Mouse (Mus musculus): ENCODE measurements around the gene Hoxa1. TPM values are rescaled to one million over a fixed set of nuclear protein-coding genes. Genes with fewer than 3 reads are reported as not detected.
A peak's percentile ranks its signal among the peaks of the same experiment; 100 is the strongest.

Gene Hoxa1
- polyA plus RNA-seq, 1 experiment from 2014 or later = not detected

- Histone ChIP-seq H3K4me3 (replicated peaks; ENCODE audit: low read length) (no peak overlapping the region), H3K4me2 (ENCODE audit: low read length) (no peak overlapping the region), H3K27ac (ENCODE audit: low read length) (no peak overlapping the region), H3K36me3 (ENCODE audit: control insufficient read depth, insufficient read depth) (no peaks in the 10 kb centered on the region), H3K9ac (replicated peaks; ENCODE audit: low read depth, low read length) (no peak overlapping the region), H3K9me3 (ENCODE audit: control insufficient read depth, low read length) (no peaks in the 10 kb centered on the region), H3K27me3 (replicated peaks; ENCODE audit: control insufficient read depth, insufficient read depth, low read length) (peaks cover 88% of the 10 kb centered on the region), H3K4me1 (replicated peaks; ENCODE audit: control insufficient read depth, insufficient read depth, low read length) (0 out of 2 replicates have a peak, but pooled peaks cover 3% of the 10 kb centered on the region)
- no peak for ATAC-seq
- 2% methylated on average over 25 of the region's 35 CpGs for WGBS
Measured at GRCm38 (mm10) chr6:52175864-52176263, 17.7 kb upstream of the Hoxa1 start.

GRCm38 (mm10) chr6:52174968-52175751 is 17.0 kb upstream of the Hoxa1 start:
- ATAC-seq = no peak
- H3K9me3 ChIP-seq (ENCODE audit: control insufficient read depth, low read length) = no peaks in the 10 kb centered on the region
- H3K9ac ChIP-seq (replicated peaks; ENCODE audit: low read depth, low read length) = no peak overlapping the region
- H3K4me2 ChIP-seq (ENCODE audit: low read length) = no peak overlapping the region
- under 1% methylated on average over 41 of the region's 41 CpGs for WGBS
- no peak overlapping the region for H3K4me3 ChIP-seq (replicated peaks; ENCODE audit: low read length)
- H3K27ac ChIP-seq (ENCODE audit: low read length) = no peak overlapping the region
- H3K36me3 ChIP-seq (ENCODE audit: control insufficient read depth, insufficient read depth) = no peaks in the 10 kb centered on the region
- peaks cover 88% of the 10 kb centered on the region for H3K27me3 ChIP-seq (replicated peaks; ENCODE audit: control insufficient read depth, insufficient read depth, low read length)
- H3K4me1 ChIP-seq (replicated peaks; ENCODE audit: control insufficient read depth, insufficient read depth, low read length) = 0 out of 2 replicates have a peak, but pooled peaks cover 3% of the 10 kb centered on the region

- 0 out of 2 replicates have a peak, but pooled peaks cover 3% of the 10 kb centered on the region for H3K4me1 ChIP-seq (replicated peaks; ENCODE audit: control insufficient read depth, insufficient read depth, low read length)
- no peak overlapping the region for H3K27ac ChIP-seq (ENCODE audit: low read length)
- peaks cover 84% of the 10 kb centered on the region for H3K27me3 ChIP-seq (replicated peaks; ENCODE audit: control insufficient read depth, insufficient read depth, low read length)
- no peak overlapping the region for H3K4me2 ChIP-seq (ENCODE audit: low read length)
- 5% methylated on average over 4 of the region's 4 CpGs for WGBS
- H3K9me3 ChIP-seq (ENCODE audit: control insufficient read depth, low read length) = no peaks in the 10 kb centered on the region
- ATAC-seq = no peak
- H3K4me3 ChIP-seq (replicated peaks; ENCODE audit: low read length) = no peak overlapping the region
- no peaks in the 10 kb centered on the region for H3K36me3 ChIP-seq (ENCODE audit: control insufficient read depth, insufficient read depth)
- H3K9ac ChIP-seq (replicated peaks; ENCODE audit: low read depth, low read length) = no peak overlapping the region
Measured at GRCm38 (mm10) chr6:52173648-52174047, 15.5 kb upstream of the Hoxa1 start.

GRCm38 (mm10) chr6:52172501-52172900 is 14.4 kb upstream of the Hoxa1 start:
- no peak for ATAC-seq
- H3K9ac ChIP-seq (replicated peaks; ENCODE audit: low read depth, low read length) = no peak overlapping the region

GRCm38 (mm10) chr6:52171938-52172337 is 13.8 kb upstream of the Hoxa1 start:
- Histone ChIP-seq H3K9ac (replicated peaks; ENCODE audit: low read depth, low read length) (no peak overlapping the region), H3K36me3 (ENCODE audit: control insufficient read depth, insufficient read depth) (no peaks in the 10 kb centered on the region), H3K9me3 (ENCODE audit: control insufficient read depth, low read length) (no peaks in the 10 kb centered on the region), H3K27ac (ENCODE audit: low read length) (no peak overlapping the region), H3K27me3 (replicated peaks; ENCODE audit: control insufficient read depth, insufficient read depth, low read length) (peaks cover 85% of the 10 kb centered on the region), H3K4me1 (replicated peaks; ENCODE audit: control insufficient read depth, insufficient read depth, low read length) (0 out of 2 replicates have a peak, but pooled peaks cover 3% of the 10 kb centered on the region), H3K4me3 (replicated peaks; ENCODE audit: low read length) (no peak overlapping the region), H3K4me2 (ENCODE audit: low read length) (no peak overlapping the region)
- 2% methylated on average over 6 of the region's 7 CpGs for WGBS
- no peak for ATAC-seq

More at GRCm38 (mm10) chr6:52172501-52172900, 14.4 kb upstream of the Hoxa1 start:
- Histone ChIP-seq H3K27ac (ENCODE audit: low read length) (no peak overlapping the region), H3K4me2 (ENCODE audit: low read length) (peak overlapping the region; percentile 34; the same call in 1 of the 2 replicates), H3K9me3 (ENCODE audit: control insufficient read depth, low read length) (no peaks in the 10 kb centered on the region), H3K36me3 (ENCODE audit: control insufficient read depth, insufficient read depth) (no peaks in the 10 kb centered on the region), H3K27me3 (replicated peaks; ENCODE audit: control insufficient read depth, insufficient read depth, low read length) (peaks cover 84% of the 10 kb centered on the region), H3K4me1 (replicated peaks; ENCODE audit: control insufficient read depth, insufficient read depth, low read length) (0 out of 2 replicates have a peak, but pooled peaks cover 3% of the 10 kb centered on the region), H3K4me3 (replicated peaks; ENCODE audit: low read length) (0 out of 2 replicates have a peak overlapping the region, but pooled peaks have one; percentile 14)
- under 1% methylated on average over 35 of the region's 35 CpGs for WGBS

- 2% methylated on average over 4 of the region's 4 CpGs for WGBS
- Histone ChIP-seq H3K36me3 (ENCODE audit: control insufficient read depth, insufficient read depth) (no peaks in the 10 kb centered on the region), H3K27ac (ENCODE audit: low read length) (no peak overlapping the region), H3K4me1 (replicated peaks; ENCODE audit: control insufficient read depth, insufficient read depth, low read length) (0 out of 2 replicates have a peak, but pooled peaks cover 3% of the 10 kb centered on the region), H3K4me3 (replicated peaks; ENCODE audit: low read length) (no peak overlapping the region), H3K9me3 (ENCODE audit: control insufficient read depth, low read length) (no peaks in the 10 kb centered on the region), H3K4me2 (ENCODE audit: low read length) (no peak overlapping the region), H3K27me3 (replicated peaks; ENCODE audit: control insufficient read depth, insufficient read depth, low read length) (peaks cover 85% of the 10 kb centered on the region), H3K9ac (replicated peaks; ENCODE audit: low read depth, low read length) (no peak overlapping the region)
- no peak for ATAC-seq
Measured at GRCm38 (mm10) chr6:52171331-52171730, 13.2 kb upstream of the Hoxa1 start.

- no peaks in the 10 kb centered on the region for H3K36me3 ChIP-seq (ENCODE audit: control insufficient read depth, insufficient read depth)
- no peak overlapping the region for H3K4me3 ChIP-seq (replicated peaks; ENCODE audit: low read length)
- no peaks in the 10 kb centered on the region for H3K9me3 ChIP-seq (ENCODE audit: control insufficient read depth, low read length)
- peaks cover 85% of the 10 kb centered on the region for H3K27me3 ChIP-seq (replicated peaks; ENCODE audit: control insufficient read depth, insufficient read depth, low read length)
- H3K27ac ChIP-seq (ENCODE audit: low read length) = no peak overlapping the region
- 3% methylated on average over 5 of the region's 5 CpGs for WGBS
- 0 out of 2 replicates have a peak, but pooled peaks cover 3% of the 10 kb centered on the region for H3K4me1 ChIP-seq (replicated peaks; ENCODE audit: control insufficient read depth, insufficient read depth, low read length)
- ATAC-seq = no peak
- no peak overlapping the region for H3K4me2 ChIP-seq (ENCODE audit: low read length)
- H3K9ac ChIP-seq (replicated peaks; ENCODE audit: low read depth, low read length) = no peak overlapping the region
Measured at GRCm38 (mm10) chr6:52170898-52171223, 12.7 kb upstream of the Hoxa1 start.

GRCm38 (mm10) chr6:52170166-52170897 is 12.2 kb upstream of the Hoxa1 start:
- 1% methylated on average over 40 of the region's 40 CpGs for WGBS
- no peak overlapping the region for H3K9ac ChIP-seq (replicated peaks; ENCODE audit: low read depth, low read length)
- no peaks in the 10 kb centered on the region for H3K36me3 ChIP-seq (ENCODE audit: control insufficient read depth, insufficient read depth)
- peaks cover 88% of the 10 kb centered on the region for H3K27me3 ChIP-seq (replicated peaks; ENCODE audit: control insufficient read depth, insufficient read depth, low read length)
- H3K9me3 ChIP-seq (ENCODE audit: control insufficient read depth, low read length) = no peaks in the 10 kb centered on the region
- H3K4me3 ChIP-seq (replicated peaks; ENCODE audit: low read length) = no peak overlapping the region
- H3K4me1 ChIP-seq (replicated peaks; ENCODE audit: control insufficient read depth, insufficient read depth, low read length) = 0 out of 2 replicates have a peak, but pooled peaks cover 3% of the 10 kb centered on the region
- H3K4me2 ChIP-seq (ENCODE audit: low read length) = no peak overlapping the region
- no peak overlapping the region for H3K27ac ChIP-seq (ENCODE audit: low read length)
- ATAC-seq = no peak

GRCm38 (mm10) chr6:52169499-52170165 is 11.5 kb upstream of the Hoxa1 start:
- Histone ChIP-seq H3K9me3 (ENCODE audit: control insufficient read depth, low read length) (no peaks in the 10 kb centered on the region), H3K9ac (replicated peaks; ENCODE audit: low read depth, low read length) (no peak overlapping the region), H3K27ac (ENCODE audit: low read length) (no peak overlapping the region), H3K4me3 (replicated peaks; ENCODE audit: low read length) (no peak overlapping the region), H3K4me1 (replicated peaks; ENCODE audit: control insufficient read depth, insufficient read depth, low read length) (0 out of 2 replicates have a peak, but pooled peaks cover 3% of the 10 kb centered on the region), H3K27me3 (replicated peaks; ENCODE audit: control insufficient read depth, insufficient read depth, low read length) (peaks cover 87% of the 10 kb centered on the region), H3K36me3 (ENCODE audit: control insufficient read depth, insufficient read depth) (no peaks in the 10 kb centered on the region), H3K4me2 (ENCODE audit: low read length) (no peak overlapping the region)
- WGBS = 3% methylated on average over 16 of the region's 16 CpGs
- ATAC-seq = no peak
